Mouse (Mus musculus) right cerebral cortex, postnatal 10 days (tissue): ENCODE results near the gene Gm3415.
"Not testable (repeated sequence)": the region's sequence is repeated elsewhere in the genome, so short reads cannot be mapped to it uniquely, and the experiment has no call there.

Experiments
- DNase-seq, 2 experiments: peaks; one replicate each; pipeline ENCODE4 v3.0.0; 2021; ENCODE audit warnings: low spot score in 2 of 2

Gm3415 gene

GRCm38 (mm10) chr5:146555836-146556235 lies at the start of gene Gm3415:
Gene Gm3415, plus strand, starts transcription at chr5:146556136.
- not testable (repeated sequence) for DNase-seq

GRCm38 (mm10) chr5:146513823-146514222 lies 42.1 kb upstream of the Gm3415 start, which contains the start of gene Gm3402:
Gene Gm3402, plus strand, starts transcription at chr5:146514123.
- DNase-seq: not testable (repeated sequence)

GRCm38 (mm10) chr5:146525501-146525900 lies 30.4 kb upstream of the Gm3415 start, which contains the start of gene Gm3404:
Gene Gm3404, plus strand, starts transcription at chr5:146525801.
- not testable (repeated sequence) for DNase-seq

- not testable (repeated sequence) for DNase-seq
Measured at GRCm38 (mm10) chr5:146537347-146537746, 18.6 kb upstream of the Gm3415 start, which contains the start of gene Gm3409. Gene Gm3409, plus strand, starts transcription at chr5:146537647.

- no peak for DNase-seq
Measured at GRCm38 (mm10) chr5:146564259-146564658, 8.3 kb downstream of the Gm3415 start.

GRCm38 (mm10) chr5:146567054-146567453 lies 11.1 kb downstream of the Gm3415 start:
- DNase-seq: peak in 1 of 2 experiments; percentile 33

- not testable (repeated sequence) for DNase-seq
Measured at GRCm38 (mm10) chr5:146570179-146570578, 14.2 kb downstream of the Gm3415 start.

GRCm38 (mm10) chr5:146571830-146572734 lies 16.1 kb downstream of the Gm3415 start:
- DNase-seq: peak; percentile 86 to 88

GRCm38 (mm10) chr5:146572735-146573042 lies 16.8 kb downstream of the Gm3415 start:
- DNase-seq: not testable (repeated sequence)

GRCm38 (mm10) chr5:146576668-146577067 lies 20.7 kb downstream of the Gm3415 start:
- no peak for DNase-seq

GRCm38 (mm10) chr5:146584156-146584477 lies 28.2 kb downstream of the Gm3415 start:
- DNase-seq: peak in 1 of 2 experiments; percentile 46

GRCm38 (mm10) chr5:146584478-146585306 lies 28.8 kb downstream of the Gm3415 start, which contains the start of gene Gpr12:
Gene Gpr12, minus strand, starts transcription at chr5:146585239.
- peak; percentile 66 to 72 for DNase-seq

- DNase-seq: no peak
Measured at GRCm38 (mm10) chr5:146585307-146585651, 29.3 kb downstream of the Gm3415 start.

GRCm38 (mm10) chr5:146586357-146587070 lies 30.6 kb downstream of the Gm3415 start:
- no peak for DNase-seq

GRCm38 (mm10) chr5:146590987-146591386 lies 35.1 kb downstream of the Gm3415 start:
- no peak for DNase-seq

- DNase-seq: no peak
Measured at GRCm38 (mm10) chr5:146591636-146592035, 35.7 kb downstream of the Gm3415 start.

- DNase-seq: no peak
Measured at GRCm38 (mm10) chr5:146592580-146592979, 36.6 kb downstream of the Gm3415 start.

GRCm38 (mm10) chr5:146596612-146597502 lies 40.9 kb downstream of the Gm3415 start:
- DNase-seq: no peak

- DNase-seq: no peak
Measured at GRCm38 (mm10) chr5:146597503-146597874, 41.6 kb downstream of the Gm3415 start.

- DNase-seq: peak; percentile 66 to 81
Measured at GRCm38 (mm10) chr5:146598215-146599119, 42.5 kb downstream of the Gm3415 start.
